Mouse (Mus musculus): ENCODE results near the gene Calm4. TPM values are rescaled to one million over a fixed set of nuclear protein-coding genes. Genes with fewer than 3 reads are reported as not detected.

The Calm4 gene
- total and polyA plus RNA-seq, 2 experiments from 2014 or later, result not detected

- TF ChIP-seq CTCF (IDR thresholded peaks at IDR 0.05; ENCODE audit: low read depth), result no peak
- no peak for ATAC-seq
Measured at GRCm38 (mm10) chr13:3869901-3870300, 32.3 kb downstream of the Calm4 start.

GRCm38 (mm10) chr13:3872832-3873231, 35.3 kb downstream of the Calm4 start:
- DNase-seq (no peak), ATAC-seq (no peak)
- Histone ChIP-seq H3K9ac (no peak overlapping the region), H3K9me3 (ENCODE audit: low read length) (no peaks in the 10 kb centered on the region), H3K4me3 (ENCODE audit: low read depth, low read length) (no peak overlapping the region), H3K36me3 (ENCODE audit: insufficient read depth) (no peaks in the 10 kb centered on the region), H3K4me2 (ENCODE audit: low read depth) (no peak overlapping the region), H3K27ac (ENCODE audit: low read depth, low read length) (no peak overlapping the region), H3K27me3 (ENCODE audit: insufficient read depth, low read length) (no peaks in the 10 kb centered on the region), H3K4me1 (ENCODE audit: insufficient read depth) (no peaks in the 10 kb centered on the region)
- WGBS, result 95% methylated on average over 4 of the region's 4 CpGs
- no peak for TF ChIP-seq CTCF (IDR thresholded peaks at IDR 0.05; ENCODE audit: low read depth)

More at GRCm38 (mm10) chr13:3869901-3870300, 32.3 kb downstream of the Calm4 start:
- Histone ChIP-seq H3K36me3 (ENCODE audit: insufficient read depth) (no peaks in the 10 kb centered on the region), H3K27me3 (ENCODE audit: insufficient read depth, low read length) (no peaks in the 10 kb centered on the region), H3K4me2 (ENCODE audit: low read depth) (no peak overlapping the region), H3K9me3 (ENCODE audit: low read length) (no peaks in the 10 kb centered on the region), H3K27ac (ENCODE audit: low read depth, low read length) (no peak overlapping the region), H3K4me3 (ENCODE audit: low read depth, low read length) (no peak overlapping the region), H3K4me1 (ENCODE audit: insufficient read depth) (no peaks in the 10 kb centered on the region), H3K9ac (no peak overlapping the region)
- no peak for DNase-seq

GRCm38 (mm10) chr13:3876448-3876847, 38.9 kb downstream of the Calm4 start:
- WGBS, result 68% methylated on average over 6 of the region's 6 CpGs
- peak; percentile 46 for DNase-seq

GRCm38 (mm10) chr13:3877185-3877584, 39.6 kb downstream of the Calm4 start:
- 81% methylated on average over 6 of the region's 6 CpGs for WGBS
- no peak for DNase-seq
- TF ChIP-seq CTCF (IDR thresholded peaks at IDR 0.05; ENCODE audit: low read depth), result no peak
- no peak overlapping the region for H3K27ac ChIP-seq (ENCODE audit: low read depth, low read length)
- peak; percentile 32; the same call in 1 of the 2 replicates for ATAC-seq
- no peaks in the 10 kb centered on the region for H3K4me1 ChIP-seq (ENCODE audit: insufficient read depth)
- H3K9ac ChIP-seq, result no peak overlapping the region
- no peak overlapping the region for H3K4me2 ChIP-seq (ENCODE audit: low read depth)
- no peaks in the 10 kb centered on the region for H3K9me3 ChIP-seq (ENCODE audit: low read length)
- H3K36me3 ChIP-seq (ENCODE audit: insufficient read depth), result no peaks in the 10 kb centered on the region
- H3K27me3 ChIP-seq (ENCODE audit: insufficient read depth, low read length), result no peaks in the 10 kb centered on the region
- no peak overlapping the region for H3K4me3 ChIP-seq (ENCODE audit: low read depth, low read length)

More at GRCm38 (mm10) chr13:3876448-3876847, 38.9 kb downstream of the Calm4 start:
- peak; percentile 74 for ATAC-seq
- Histone ChIP-seq H3K27me3 (ENCODE audit: insufficient read depth, low read length) (no peaks in the 10 kb centered on the region), H3K4me3 (ENCODE audit: low read depth, low read length) (no peak overlapping the region), H3K4me1 (ENCODE audit: insufficient read depth) (no peaks in the 10 kb centered on the region), H3K9me3 (ENCODE audit: low read length) (no peaks in the 10 kb centered on the region), H3K4me2 (ENCODE audit: low read depth) (no peak overlapping the region), H3K36me3 (ENCODE audit: insufficient read depth) (no peaks in the 10 kb centered on the region), H3K27ac (ENCODE audit: low read depth, low read length) (no peak overlapping the region), H3K9ac (no peak overlapping the region)
- TF ChIP-seq CTCF (IDR thresholded peaks at IDR 0.05; ENCODE audit: low read depth), result no peak

- H3K4me2 ChIP-seq (ENCODE audit: low read depth), result no peak overlapping the region
- WGBS, result 57% methylated on average over 4 of the region's 4 CpGs
- H3K27ac ChIP-seq (ENCODE audit: low read depth, low read length), result no peak overlapping the region
- no peaks in the 10 kb centered on the region for H3K27me3 ChIP-seq (ENCODE audit: insufficient read depth, low read length)
- no peak overlapping the region for H3K4me3 ChIP-seq (ENCODE audit: low read depth, low read length)
- no peak for TF ChIP-seq CTCF (IDR thresholded peaks at IDR 0.05; ENCODE audit: low read depth)
- H3K36me3 ChIP-seq (ENCODE audit: insufficient read depth), result no peaks in the 10 kb centered on the region
- no peak overlapping the region for H3K9ac ChIP-seq
- no peaks in the 10 kb centered on the region for H3K9me3 ChIP-seq (ENCODE audit: low read length)
- ATAC-seq (no peak), DNase-seq (no peak)
- no peaks in the 10 kb centered on the region for H3K4me1 ChIP-seq (ENCODE audit: insufficient read depth)
Measured at GRCm38 (mm10) chr13:3877679-3878220, 40.2 kb downstream of the Calm4 start.

GRCm38 (mm10) chr13:3886663-3887062, 49.1 kb downstream of the Calm4 start:
- no peak overlapping the region for H3K4me3 ChIP-seq (ENCODE audit: low read depth, low read length)
- H3K4me2 ChIP-seq (ENCODE audit: low read depth), result no peak overlapping the region
- DNase-seq, result no peak
- 95% methylated on average over 7 of the region's 7 CpGs for WGBS
- H3K9ac ChIP-seq, result no peak overlapping the region
- TF ChIP-seq CTCF (IDR thresholded peaks at IDR 0.05; ENCODE audit: low read depth), result no peak
- H3K4me1 ChIP-seq (ENCODE audit: insufficient read depth), result no peaks in the 10 kb centered on the region
- H3K36me3 ChIP-seq (ENCODE audit: insufficient read depth), result 0 out of 2 replicates have a peak, but pooled peaks cover 17% of the 10 kb centered on the region
- H3K27ac ChIP-seq (ENCODE audit: low read depth, low read length), result no peak overlapping the region
- no peaks in the 10 kb centered on the region for H3K9me3 ChIP-seq (ENCODE audit: low read length)
- H3K27me3 ChIP-seq (ENCODE audit: insufficient read depth, low read length), result no peaks in the 10 kb centered on the region
- no peak for ATAC-seq

Other genes with a start within 250 kb of the Calm4 start
- gene Fam208b, start 226.6 kb upstream of the Calm4 start, total RNA-seq (2014; rRNA removed), result 45.6 and 54.2 TPM in 2 replicates
- gene Fam208b, start 226.6 kb upstream of the Calm4 start, polyA plus RNA-seq (2015; fragmentation: Nextera tagmentation; extraction: Ambion mirVana), result 7.4 and 10.2 TPM in 2 replicates
- 9.8 and 12.1 TPM in 2 replicates for gene Asb13, start 203.7 kb upstream of the Calm4 start, total RNA-seq (2014; rRNA removed)
- 4.9 and 13.8 TPM in 2 replicates for gene Asb13, start 203.7 kb upstream of the Calm4 start, polyA plus RNA-seq (2015; fragmentation: Nextera tagmentation; extraction: Ambion mirVana)
- gene Calml3, start 33.4 kb upstream of the Calm4 start, total RNA-seq (2014; rRNA removed), result not detected in 2 replicates
- gene Calml3, start 33.4 kb upstream of the Calm4 start, polyA plus RNA-seq (2015; fragmentation: Nextera tagmentation; extraction: Ambion mirVana), result not detected in 2 replicates
- not detected in 2 replicates for gene Calm5, start 16.4 kb downstream of the Calm4 start, total RNA-seq (2014; rRNA removed)
- not detected in 2 replicates for gene Calm5, start 16.4 kb downstream of the Calm4 start, polyA plus RNA-seq (2015; fragmentation: Nextera tagmentation; extraction: Ambion mirVana)
- 12.2 and 20.4 TPM in 2 replicates for gene Net1, start 80.5 kb downstream of the Calm4 start, total RNA-seq (2014; rRNA removed)
- gene Net1, start 80.5 kb downstream of the Calm4 start, polyA plus RNA-seq (2015; fragmentation: Nextera tagmentation; extraction: Ambion mirVana), result 11.4 and 12.4 TPM in 2 replicates
- not detected in 2 replicates for gene Tubal3, start 80.5 kb downstream of the Calm4 start, total RNA-seq (2014; rRNA removed)
- gene Tubal3, start 80.5 kb downstream of the Calm4 start, polyA plus RNA-seq (2015; fragmentation: Nextera tagmentation; extraction: Ambion mirVana), result 0.05 TPM in 1 of 2 replicates, not detected in the other
- gene Ucn3, start 107.6 kb downstream of the Calm4 start, total RNA-seq (2014; rRNA removed), result 0.38 and 0.57 TPM in 2 replicates
- 0.68 and 0.77 TPM in 2 replicates for gene Ucn3, start 107.6 kb downstream of the Calm4 start, polyA plus RNA-seq (2015; fragmentation: Nextera tagmentation; extraction: Ambion mirVana)
- 2.2 and 2.6 TPM in 2 replicates for gene Akr1c14, start 211.3 kb downstream of the Calm4 start, total RNA-seq (2014; rRNA removed)
- gene Akr1c14, start 211.3 kb downstream of the Calm4 start, polyA plus RNA-seq (2015; fragmentation: Nextera tagmentation; extraction: Ambion mirVana), result 0.71 and 1.1 TPM in 2 replicates

Data from forebrain, postnatal 0 days (tissue).